Mouse (Mus musculus): ENCODE measurements at regions not wholly inside any gene's neighbourhood (a gene's known extent, or its start where the extent isn't known, plus 50 kb on each side); places are given as distances from the start of the nearest gene placed in this dataset.

DNA sequence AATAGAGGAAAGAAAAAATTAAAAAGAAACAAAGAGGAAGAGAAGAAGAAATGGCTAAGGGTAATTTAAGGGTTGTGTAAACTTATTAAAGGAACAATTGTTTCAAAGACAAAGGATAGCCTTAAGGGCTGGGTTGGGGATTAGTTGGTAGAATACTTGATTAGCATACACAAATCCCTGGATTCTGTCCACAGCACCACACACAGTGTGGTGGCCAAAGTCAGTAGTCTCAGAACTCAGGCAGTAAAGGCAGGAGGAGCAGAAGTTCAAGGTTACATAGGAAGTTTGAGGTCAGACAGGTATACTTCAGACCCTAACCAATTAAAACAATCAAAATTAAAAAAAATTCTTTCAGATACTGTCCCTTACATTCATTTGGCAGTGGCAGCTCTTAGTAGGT is 596.6 kb upstream of the Tbl1xr1 start:
- H3K9me3 ChIP-seq (ENCODE audit: low read length): no peaks in the 10 kb centered on the region
- no peaks in the 10 kb centered on the region for H3K36me3 ChIP-seq (ENCODE audit: insufficient read depth, low read length)
- H3K27me3 ChIP-seq (ENCODE audit: insufficient read depth, low read length): no peaks in the 10 kb centered on the region
- no peak overlapping the region for H3K4me3 ChIP-seq (replicated peaks; ENCODE audit: low read length)
- no peak for TF ChIP-seq CTCF (conservative IDR thresholded peaks at IDR 0.05; ENCODE audit: low read length)
- TF ChIP-seq POU5F1 (IDR thresholded peaks at IDR 0.05; ENCODE audit: borderline replicate concordance, low read length): no peak
- no peak for TF ChIP-seq NANOG (IDR thresholded peaks at IDR 0.05; ENCODE audit: borderline replicate concordance, low read length)
- H3K4me1 ChIP-seq (replicated peaks; ENCODE audit: low read depth, low read length): peaks cover 11% of the 10 kb centered on the region

GRCm38 (mm10) chr3:21484052-21484451 is 592.4 kb upstream of the Tbl1xr1 start:
- H3K4me3 ChIP-seq (replicated peaks; ENCODE audit: low read length): no peak overlapping the region
- TF ChIP-seq CTCF (conservative IDR thresholded peaks at IDR 0.05; ENCODE audit: low read length): no peak
- TF ChIP-seq POU5F1 (IDR thresholded peaks at IDR 0.05; ENCODE audit: borderline replicate concordance, low read length): no peak
- no peak for TF ChIP-seq NANOG (IDR thresholded peaks at IDR 0.05; ENCODE audit: borderline replicate concordance, low read length)
- H3K36me3 ChIP-seq (ENCODE audit: insufficient read depth, low read length): no peaks in the 10 kb centered on the region
- H3K9me3 ChIP-seq (ENCODE audit: low read length): no peaks in the 10 kb centered on the region
- H3K27me3 ChIP-seq (ENCODE audit: insufficient read depth, low read length): no peaks in the 10 kb centered on the region
- peaks cover 14% of the 10 kb centered on the region for H3K4me1 ChIP-seq (replicated peaks; ENCODE audit: low read depth, low read length)

- Histone ChIP-seq H3K27me3 (ENCODE audit: insufficient read depth, low read length) (no peaks in the 10 kb centered on the region), H3K4me3 (replicated peaks; ENCODE audit: low read length) (no peak overlapping the region), H3K4me1 (replicated peaks; ENCODE audit: low read depth, low read length) (peaks cover 5% of the 10 kb centered on the region), H3K9me3 (ENCODE audit: low read length) (no peaks in the 10 kb centered on the region), H3K36me3 (ENCODE audit: insufficient read depth, low read length) (no peaks in the 10 kb centered on the region)
- TF ChIP-seq POU5F1 (IDR thresholded peaks at IDR 0.05; ENCODE audit: borderline replicate concordance, low read length): no peak
- no peak for TF ChIP-seq CTCF (conservative IDR thresholded peaks at IDR 0.05; ENCODE audit: low read length)
These were observed 591.0 kb upstream of the Tbl1xr1 start for GRCm38 (mm10) chr3:21485454-21485853.

GRCm38 (mm10) chr3:21489547-21489946 is 586.9 kb upstream of the Tbl1xr1 start:
- H3K4me1 ChIP-seq (replicated peaks; ENCODE audit: low read depth, low read length): peaks cover 5% of the 10 kb centered on the region
- H3K36me3 ChIP-seq (ENCODE audit: insufficient read depth, low read length): no peaks in the 10 kb centered on the region
- H3K4me3 ChIP-seq (replicated peaks; ENCODE audit: low read length): no peak overlapping the region
- no peaks in the 10 kb centered on the region for H3K27me3 ChIP-seq (ENCODE audit: insufficient read depth, low read length)
- TF ChIP-seq CTCF (conservative IDR thresholded peaks at IDR 0.05; ENCODE audit: low read length) (no peak), POU5F1 (IDR thresholded peaks at IDR 0.05; ENCODE audit: borderline replicate concordance, low read length) (no peak), NANOG (IDR thresholded peaks at IDR 0.05; ENCODE audit: borderline replicate concordance, low read length) (no peak)
- no peaks in the 10 kb centered on the region for H3K9me3 ChIP-seq (ENCODE audit: low read length)

- no peaks in the 10 kb centered on the region for H3K9me3 ChIP-seq (ENCODE audit: low read length)
- TF ChIP-seq POU5F1 (IDR thresholded peaks at IDR 0.05; ENCODE audit: borderline replicate concordance, low read length) (no peak), CTCF (conservative IDR thresholded peaks at IDR 0.05; ENCODE audit: low read length) (no peak), NANOG (IDR thresholded peaks at IDR 0.05; ENCODE audit: borderline replicate concordance, low read length) (no peak)
- H3K27me3 ChIP-seq (ENCODE audit: insufficient read depth, low read length): no peaks in the 10 kb centered on the region
- no peaks in the 10 kb centered on the region for H3K36me3 ChIP-seq (ENCODE audit: insufficient read depth, low read length)
- no peaks in the 10 kb centered on the region for H3K4me1 ChIP-seq (replicated peaks; ENCODE audit: low read depth, low read length)
- H3K4me3 ChIP-seq (replicated peaks; ENCODE audit: low read length): no peak overlapping the region
These were observed 584.0 kb upstream of the Tbl1xr1 start for GRCm38 (mm10) chr3:21492413-21492812.

- H3K27me3 ChIP-seq (ENCODE audit: insufficient read depth, low read length): no peaks in the 10 kb centered on the region
- H3K4me1 ChIP-seq (replicated peaks; ENCODE audit: low read depth, low read length): no peaks in the 10 kb centered on the region
- TF ChIP-seq NANOG (IDR thresholded peaks at IDR 0.05; ENCODE audit: borderline replicate concordance, low read length) (no peak), POU5F1 (IDR thresholded peaks at IDR 0.05; ENCODE audit: borderline replicate concordance, low read length) (no peak)
- no peaks in the 10 kb centered on the region for H3K9me3 ChIP-seq (ENCODE audit: low read length)
- no peak overlapping the region for H3K4me3 ChIP-seq (replicated peaks; ENCODE audit: low read length)
- no peaks in the 10 kb centered on the region for H3K36me3 ChIP-seq (ENCODE audit: insufficient read depth, low read length)
These were observed 583.1 kb upstream of the Tbl1xr1 start for GRCm38 (mm10) chr3:21493384-21493783.

DNA sequence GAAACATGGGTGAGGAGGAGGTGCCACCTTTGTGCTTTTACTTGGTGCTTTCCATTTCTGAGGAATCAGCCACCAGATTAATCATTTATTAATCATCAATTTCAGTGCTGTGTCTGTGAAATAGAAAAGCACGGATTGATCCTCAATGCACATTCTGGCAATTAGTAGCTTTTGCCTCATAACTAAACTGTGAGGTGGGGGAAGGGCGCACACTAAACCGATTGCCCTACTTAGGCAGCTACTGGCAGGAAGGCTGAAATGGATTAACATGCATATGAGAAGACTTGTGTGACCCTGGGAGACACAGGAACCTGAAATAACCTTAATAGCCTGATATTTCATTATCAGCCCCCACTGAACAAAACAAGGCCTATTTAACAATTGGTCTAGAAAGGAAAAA is 581.5 kb upstream of the Tbl1xr1 start:
- no peaks in the 10 kb centered on the region for H3K4me1 ChIP-seq (replicated peaks; ENCODE audit: low read depth, low read length)
- no peaks in the 10 kb centered on the region for H3K27me3 ChIP-seq (ENCODE audit: insufficient read depth, low read length)
- H3K4me3 ChIP-seq (replicated peaks; ENCODE audit: low read length): no peak overlapping the region
- no peaks in the 10 kb centered on the region for H3K36me3 ChIP-seq (ENCODE audit: insufficient read depth, low read length)
- no peaks in the 10 kb centered on the region for H3K9me3 ChIP-seq (ENCODE audit: low read length)
- TF ChIP-seq CTCF (conservative IDR thresholded peaks at IDR 0.05; ENCODE audit: low read length): no peak
- TF ChIP-seq NANOG (IDR thresholded peaks at IDR 0.05; ENCODE audit: borderline replicate concordance, low read length): no peak
- no peak for TF ChIP-seq POU5F1 (IDR thresholded peaks at IDR 0.05; ENCODE audit: borderline replicate concordance, low read length)

DNA sequence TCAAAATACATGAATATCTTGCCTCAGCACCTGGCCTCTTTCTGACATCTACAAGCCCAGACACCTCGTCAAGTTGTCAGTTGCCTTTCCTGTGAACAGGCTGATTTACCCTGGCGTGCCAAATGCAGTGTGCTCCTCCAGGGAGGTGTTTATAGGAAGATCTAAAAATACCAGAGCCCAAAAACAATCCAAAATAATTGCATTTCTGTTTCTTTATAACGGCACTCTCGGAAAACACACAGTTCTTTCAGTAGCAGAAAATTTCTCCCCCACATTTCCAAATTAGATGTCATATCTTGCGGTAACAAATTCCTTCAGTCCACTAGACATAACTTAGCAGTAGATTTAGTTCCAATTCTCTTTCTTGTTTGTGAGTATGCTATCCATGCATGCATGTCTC is 580.8 kb upstream of the Tbl1xr1 start:
- TF ChIP-seq POU5F1 (IDR thresholded peaks at IDR 0.05; ENCODE audit: borderline replicate concordance, low read length) (no peak), CTCF (conservative IDR thresholded peaks at IDR 0.05; ENCODE audit: low read length) (no peak), NANOG (IDR thresholded peaks at IDR 0.05; ENCODE audit: borderline replicate concordance, low read length) (no peak)
- Histone ChIP-seq H3K4me3 (replicated peaks; ENCODE audit: low read length) (no peak overlapping the region), H3K36me3 (ENCODE audit: insufficient read depth, low read length) (no peaks in the 10 kb centered on the region), H3K9me3 (ENCODE audit: low read length) (no peaks in the 10 kb centered on the region), H3K27me3 (ENCODE audit: insufficient read depth, low read length) (no peaks in the 10 kb centered on the region), H3K4me1 (replicated peaks; ENCODE audit: low read depth, low read length) (no peaks in the 10 kb centered on the region)

GRCm38 (mm10) chr3:21496166-21496565 is 580.3 kb upstream of the Tbl1xr1 start:
- Histone ChIP-seq H3K9me3 (ENCODE audit: low read length) (no peaks in the 10 kb centered on the region), H3K36me3 (ENCODE audit: insufficient read depth, low read length) (no peaks in the 10 kb centered on the region), H3K4me1 (replicated peaks; ENCODE audit: low read depth, low read length) (no peaks in the 10 kb centered on the region), H3K27me3 (ENCODE audit: insufficient read depth, low read length) (no peaks in the 10 kb centered on the region), H3K4me3 (replicated peaks; ENCODE audit: low read length) (no peak overlapping the region)
- TF ChIP-seq POU5F1 (IDR thresholded peaks at IDR 0.05; ENCODE audit: borderline replicate concordance, low read length) (no peak), CTCF (conservative IDR thresholded peaks at IDR 0.05; ENCODE audit: low read length) (no peak), NANOG (IDR thresholded peaks at IDR 0.05; ENCODE audit: borderline replicate concordance, low read length) (no peak)

Data from E14TG2a.4 (cell line).